ENCODE assay signal across 13 mouse cellular contexts in genomic region chr5:133983249-133983966, GRCm38 (mm10).
DNase-seq lines count a peak whose midpoint lies in the region; ATAC-seq and TF ChIP-seq lines count a peak whose summit lies in the region.
"Had no signal": no experiment of that assay in that cellular context is flagged by ENCODE, and none has a peak within 500 bp of the region (broad histone marks: within the 10 kb centered on the region; RNA-seq: fewer than 3 reads in every experiment).

No protein-coding gene starts in this region.

- no peak overlapping the region for H3K4me3 ChIP-seq in embryonic facial prominence, embryonic 11.5 days (ENCODE audit: low read depth, low read length)
- H3K4me3 ChIP-seq in hindbrain, embryonic 10.5 days, result peak overlapping the region; percentile 23
- H3K4me3 ChIP-seq in midbrain, embryonic 14.5 days (replicated peaks; ENCODE audit: low read depth, low read length), result no peak overlapping the region
- no peak overlapping the region for H3K4me3 ChIP-seq in stomach, postnatal 0 days (ENCODE audit: low read depth, low read length)

- peak; percentile 57 for DNase-seq in R1 (ENCODE audit: low read depth, low spot score)
- DNase-seq in embryonic facial prominence, embryonic 11.5 days (ENCODE audit: low spot score), result peak; percentile 54
- peak; percentile 44 for DNase-seq in hindbrain, embryonic 10.5 days (ENCODE audit: low spot score)
- DNase-seq in midbrain, embryonic 14.5 days, result peak; percentile 75
- DNase-seq in right cerebral cortex, postnatal 4 days, result no peak
- DNase-seq in stomach, postnatal 0 days (ENCODE audit: low spot score), result no peak
- no peak for DNase-seq in B cell, adult 2 months
- no peak for DNase-seq in adrenal gland, postnatal 10 days
- DNase-seq: cerebellum, postnatal 25 days; kidney, postnatal 25 days; thymus, postnatal 25 days had no signal

- no peak for TF ChIP-seq EP300 in stomach, postnatal 0 days (optimal IDR thresholded peaks at IDR 0.05)

- TF ChIP-seq CTCF in stomach, postnatal 0 days (IDR thresholded peaks at IDR 0.05; ENCODE audit: low read depth), result no peak

- H3K4me1 ChIP-seq in embryonic facial prominence, embryonic 11.5 days (ENCODE audit: control insufficient read depth, insufficient read depth, low read length), result no peaks in the 10 kb centered on the region; the same call in 1 of the 2 replicates
- peaks cover 39% of the 10 kb centered on the region for H3K4me1 ChIP-seq in hindbrain, embryonic 10.5 days (replicated peaks)
- H3K4me1 ChIP-seq in midbrain, embryonic 14.5 days (ENCODE audit: control insufficient read depth, insufficient read depth, low read length), result peaks cover 15% of the 10 kb centered on the region
- H3K4me1 ChIP-seq in stomach, postnatal 0 days (replicated peaks; ENCODE audit: control insufficient read depth, insufficient read depth), result no peaks in the 10 kb centered on the region

- H3K36me3 ChIP-seq in embryonic facial prominence, embryonic 11.5 days (replicated peaks; ENCODE audit: control insufficient read depth, insufficient read depth, low read depth, low read length), result no peaks in the 10 kb centered on the region
- H3K36me3 ChIP-seq in hindbrain, embryonic 10.5 days, result no peaks in the 10 kb centered on the region
- no peaks in the 10 kb centered on the region for H3K36me3 ChIP-seq in midbrain, embryonic 14.5 days (ENCODE audit: control insufficient read depth, insufficient read depth, low read length)
- H3K36me3 ChIP-seq in stomach, postnatal 0 days (ENCODE audit: control insufficient read depth, insufficient read depth, low read length), result no peaks in the 10 kb centered on the region

- H3K9ac ChIP-seq in embryonic facial prominence, embryonic 11.5 days (replicated peaks; ENCODE audit: low read length), result no peak overlapping the region
- no peak overlapping the region for H3K9ac ChIP-seq in midbrain, embryonic 14.5 days (replicated peaks; ENCODE audit: low read length)
- H3K9ac ChIP-seq in stomach, postnatal 0 days (ENCODE audit: low read length), result no peak overlapping the region
- H3K9ac ChIP-seq: liver, embryonic 14.5 days had no signal

- ATAC-seq in embryonic facial prominence, embryonic 11.5 days (replicated peaks; ENCODE audit: insufficient number of reproducible peaks, low FRiP score, low TSS enrichment, low read depth), result peak; percentile 78; the same call in 1 of the 2 replicates
- no peak; the same call in 1 of the 2 replicates for ATAC-seq in midbrain, embryonic 14.5 days (ENCODE audit: low FRiP score, low TSS enrichment)
- ATAC-seq in stomach, postnatal 0 days (ENCODE audit: low FRiP score, low TSS enrichment), result no peak
- ATAC-seq: inflammation-experienced regulatory T-cells, adult 6 months had no signal

- no peak overlapping the region for H3K27ac ChIP-seq in embryonic facial prominence, embryonic 11.5 days (replicated peaks; ENCODE audit: low read depth, low read length)
- peak overlapping the region; percentile 12; the same call in 1 of the 2 replicates for H3K27ac ChIP-seq in hindbrain, embryonic 10.5 days
- no peak overlapping the region for H3K27ac ChIP-seq in midbrain, embryonic 14.5 days (replicated peaks; ENCODE audit: low read depth, low read length)
- H3K27ac ChIP-seq in stomach, postnatal 0 days (replicated peaks), result no peak overlapping the region
- H3K27ac ChIP-seq: liver, embryonic 14.5 days had no signal

- no peaks in the 10 kb centered on the region for H3K9me3 ChIP-seq in embryonic facial prominence, embryonic 11.5 days (replicated peaks; ENCODE audit: control insufficient read depth, low read length)
- H3K9me3 ChIP-seq in hindbrain, embryonic 10.5 days, result no peaks in the 10 kb centered on the region
- no peaks in the 10 kb centered on the region for H3K9me3 ChIP-seq in midbrain, embryonic 14.5 days (ENCODE audit: control insufficient read depth, low read length)
- H3K9me3 ChIP-seq in stomach, postnatal 0 days (ENCODE audit: control insufficient read depth, low read length), result no peaks in the 10 kb centered on the region

- 3% methylated on average over 15 of the region's 15 CpGs for WGBS in embryonic facial prominence, embryonic 11.5 days
- WGBS in hindbrain, embryonic 10.5 days, result 3% methylated on average over 15 of the region's 15 CpGs
- WGBS in midbrain, embryonic 14.5 days, result 1% methylated on average over 15 of the region's 15 CpGs
- 10% methylated on average over 13 of the region's 15 CpGs for WGBS in stomach, postnatal 0 days

- no peaks in the 10 kb centered on the region for H3K27me3 ChIP-seq in embryonic facial prominence, embryonic 11.5 days (ENCODE audit: control insufficient read depth, insufficient read depth, low read length)
- peaks cover 77% of the 10 kb centered on the region for H3K27me3 ChIP-seq in hindbrain, embryonic 10.5 days (ENCODE audit: insufficient read depth, poor library complexity, severe bottlenecking)
- peaks cover 39% of the 10 kb centered on the region; the same call in 1 of the 2 replicates for H3K27me3 ChIP-seq in midbrain, embryonic 14.5 days (ENCODE audit: control insufficient read depth, insufficient read depth, low read length)
- H3K27me3 ChIP-seq in stomach, postnatal 0 days (ENCODE audit: control insufficient read depth, insufficient read depth, low read length), result no peaks in the 10 kb centered on the region

- no peak overlapping the region for H3K4me2 ChIP-seq in embryonic facial prominence, embryonic 11.5 days (ENCODE audit: low read depth, low read length)
- H3K4me2 ChIP-seq in midbrain, embryonic 14.5 days (ENCODE audit: low read length), result peak overlapping the region; percentile 24
- H3K4me2 ChIP-seq in stomach, postnatal 0 days (replicated peaks; ENCODE audit: low read depth), result no peak overlapping the region

Comparison
In these comparisons a context has a peak if more than half of its experiments do, and no peak if none do; other contexts are left out.
1. DNase-seq: peak in R1 (single experiment), embryonic facial prominence, embryonic 11.5 days (single experiment), hindbrain, embryonic 10.5 days (single experiment) and midbrain, embryonic 14.5 days (single experiment); none in right cerebral cortex, postnatal 4 days (single experiment), stomach, postnatal 0 days (single experiment), B cell, adult 2 months (0 of 2) and adrenal gland, postnatal 10 days (single experiment).